Mouse (Mus musculus): ENCODE data around the gene Hoxc10.

DNA sequence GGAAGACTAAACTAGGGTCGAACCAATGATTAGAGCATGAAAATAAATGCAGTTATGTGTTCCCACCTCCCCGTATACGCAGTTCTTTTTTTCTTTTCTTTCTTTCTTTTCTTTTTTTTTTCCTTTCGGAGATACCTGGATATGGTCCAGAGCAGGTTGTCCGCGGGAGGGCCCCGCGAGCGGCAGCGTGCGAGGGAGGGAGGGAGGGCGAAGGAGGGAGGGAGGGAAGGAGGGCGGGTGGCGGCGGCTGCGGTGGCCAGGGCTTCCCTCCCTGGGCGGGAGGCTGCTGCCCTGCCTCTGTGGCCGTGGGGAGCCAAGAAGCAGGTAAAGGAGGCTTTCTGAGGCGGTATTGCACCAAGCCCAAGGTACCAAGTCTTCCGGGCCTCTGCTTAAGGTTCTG, 9.6 kb downstream of the Hoxc10 start, which contains the start of gene Hoxc9:
- no peak for TF ChIP-seq GATA1 (IDR thresholded peaks at IDR 0.05; ENCODE audit: borderline replicate concordance, low read length)
- TF ChIP-seq FLI1 (IDR thresholded peaks at IDR 0.05; ENCODE audit: low read length), result no peak
